Mouse (Mus musculus): Measurements from ENCODE around the gene Kmo. TPM values are rescaled to one million over a fixed set of nuclear protein-coding genes. Genes with fewer than 3 reads are reported as not detected.

Gene Kmo
- total RNA-seq, 1 experiment from 2014 or later = 2.3 TPM

DNA sequence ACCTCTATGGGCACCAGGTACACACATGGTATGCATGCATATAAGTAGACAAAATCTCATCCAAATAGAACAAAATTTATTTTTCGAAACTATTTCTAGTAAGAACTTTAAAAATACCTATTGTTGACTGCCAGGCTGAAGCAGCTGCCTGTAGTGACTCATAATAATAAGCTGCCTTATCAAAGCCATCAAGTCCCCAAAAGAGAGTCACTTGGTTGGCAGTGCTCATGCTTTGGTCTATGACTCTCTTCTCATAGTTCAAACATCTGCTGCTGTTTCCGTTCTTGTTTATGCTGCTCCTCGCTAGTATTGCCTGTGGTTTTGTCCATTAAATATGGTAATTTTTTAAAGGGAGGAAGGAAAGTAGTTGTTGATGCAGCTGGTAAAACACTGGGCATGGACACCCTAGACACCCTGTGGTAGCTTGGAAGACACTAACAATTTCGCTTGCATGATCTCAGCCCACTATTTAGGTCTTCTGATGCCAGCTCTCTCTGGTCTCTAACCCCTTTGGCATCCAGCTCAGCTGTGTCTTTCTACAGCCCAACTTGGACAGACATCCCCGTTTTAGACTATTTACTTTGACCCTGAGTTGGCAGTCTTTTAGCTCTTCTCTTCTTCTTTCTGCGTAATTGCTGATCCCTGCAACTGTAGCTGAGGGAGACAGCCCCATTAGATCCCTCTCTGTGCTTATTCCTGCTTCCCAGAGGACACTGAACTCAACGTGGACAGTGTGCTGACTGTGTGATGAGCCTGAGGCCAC lies 53.6 kb downstream of the Kmo start:
- no peak for ATAC-seq (replicated peaks in 1 of 2; ENCODE audit: insufficient read depth in 1 of 2, low FRiP score in 2 of 2, low TSS enrichment in 1 of 2, low read depth in 1 of 2, poor library complexity in 2 of 2, severe bottlenecking in 2 of 2)

GRCm38 (mm10) chr1:175675116-175675515 lies 54.9 kb downstream of the Kmo start:
- ATAC-seq (replicated peaks in 1 of 2; ENCODE audit: insufficient read depth in 1 of 2, low FRiP score in 2 of 2, low TSS enrichment in 1 of 2, low read depth in 1 of 2, poor library complexity in 2 of 2, severe bottlenecking in 2 of 2) = no peak

DNA sequence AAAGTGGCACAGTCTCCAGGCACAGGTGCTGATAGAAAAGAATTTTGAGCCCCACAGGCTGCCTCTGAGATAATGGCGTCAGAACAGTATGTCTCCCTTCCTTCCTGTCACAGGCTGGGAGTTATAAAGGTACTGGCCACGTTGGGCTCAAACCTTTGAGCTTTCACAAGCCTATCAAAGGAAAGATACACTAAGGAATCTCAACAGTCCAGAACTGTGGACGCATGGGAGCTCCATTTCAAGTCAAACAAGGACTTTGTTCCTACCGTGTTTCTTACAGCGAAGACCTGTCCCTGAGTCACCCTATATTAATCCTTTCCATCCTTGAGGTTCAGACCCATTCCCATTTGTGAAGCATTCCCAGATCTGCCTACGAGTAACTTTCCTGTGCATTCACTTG lies 57.3 kb downstream of the Kmo start:
- ATAC-seq (replicated peaks in 1 of 2; ENCODE audit: insufficient read depth in 1 of 2, low FRiP score in 2 of 2, low TSS enrichment in 1 of 2, low read depth in 1 of 2, poor library complexity in 2 of 2, severe bottlenecking in 2 of 2) = no peak

GRCm38 (mm10) chr1:175680995-175681394 lies 60.8 kb downstream of the Kmo start:
- no peak for ATAC-seq (replicated peaks in 1 of 2; ENCODE audit: insufficient read depth in 1 of 2, low FRiP score in 2 of 2, low TSS enrichment in 1 of 2, low read depth in 1 of 2, poor library complexity in 2 of 2, severe bottlenecking in 2 of 2)

GRCm38 (mm10) chr1:175691686-175692245 lies 71.6 kb downstream of the Kmo start:
- ATAC-seq (replicated peaks in 1 of 2; ENCODE audit: insufficient read depth in 1 of 2, low FRiP score in 2 of 2, low TSS enrichment in 1 of 2, low read depth in 1 of 2, poor library complexity in 2 of 2, severe bottlenecking in 2 of 2) = no peak

DNA sequence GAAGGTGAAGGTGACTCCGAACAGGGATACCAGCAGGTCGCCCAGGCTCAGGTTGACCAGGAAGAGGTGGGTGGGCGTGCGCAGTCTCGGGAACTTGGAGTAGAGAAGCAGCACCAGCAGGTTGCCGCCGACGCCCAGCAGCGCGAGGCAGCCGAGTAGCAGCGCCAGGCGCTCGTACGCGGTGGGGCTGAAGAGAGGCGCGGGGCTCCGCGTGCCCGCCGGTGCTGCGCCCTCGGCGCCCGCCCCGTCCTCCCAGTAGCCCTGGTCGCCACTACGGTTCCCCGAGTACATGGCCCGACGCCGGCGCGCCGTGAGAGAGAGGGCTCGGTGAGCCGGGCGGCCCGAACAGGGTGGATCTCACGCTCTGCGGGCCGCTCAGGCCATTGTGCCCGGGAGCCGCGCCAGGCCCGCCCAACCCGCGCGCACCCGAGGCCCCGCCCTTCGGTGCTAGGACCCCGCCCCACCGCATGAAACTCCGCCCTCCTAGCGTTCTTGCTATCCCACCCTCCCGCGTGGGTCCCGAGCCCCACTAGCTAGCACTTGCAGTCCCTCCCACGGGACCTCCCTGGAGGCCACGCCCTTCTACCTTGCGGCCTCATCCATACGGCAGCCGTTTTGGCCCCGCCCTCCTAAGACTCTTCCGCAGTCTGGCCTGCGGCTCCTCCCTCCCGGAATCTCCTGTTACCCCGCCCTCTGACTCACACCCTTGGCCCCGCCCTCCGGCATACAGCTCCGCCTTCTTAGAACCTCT lies 72.2 kb downstream of the Kmo start, which contains the start of the genes Opn3 and Chml:
TSS of gene Opn3 (minus strand) at position 531 of the 751 bp plus-strand sequence.
TSS of gene Chml (minus strand) at position 656 of the 751 bp plus-strand sequence.
- ATAC-seq (replicated peaks in 1 of 2; ENCODE audit: insufficient read depth in 1 of 2, low FRiP score in 2 of 2, low TSS enrichment in 1 of 2, low read depth in 1 of 2, poor library complexity in 2 of 2, severe bottlenecking in 2 of 2) = peak; percentile 91 to 93

DNA sequence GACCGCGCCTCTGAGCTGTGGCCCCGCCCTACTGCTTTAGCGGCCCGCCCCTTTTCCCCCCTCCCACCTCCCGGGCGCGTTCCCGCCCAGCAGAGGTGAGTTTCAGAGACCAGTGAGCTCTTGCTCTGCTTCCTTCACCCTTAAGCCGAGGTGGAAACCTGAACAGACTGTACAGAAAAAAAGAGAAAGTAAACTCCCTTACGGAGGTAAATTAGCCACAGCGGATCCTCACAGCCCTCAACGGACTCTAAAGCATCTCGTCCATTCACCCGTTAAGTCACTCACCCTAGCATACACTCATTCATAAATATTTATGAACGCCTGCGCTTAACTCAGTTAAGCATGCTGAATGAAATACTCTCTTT lies 72.8 kb downstream of the Kmo start:
- ATAC-seq (replicated peaks in 1 of 2; ENCODE audit: insufficient read depth in 1 of 2, low FRiP score in 2 of 2, low TSS enrichment in 1 of 2, low read depth in 1 of 2, poor library complexity in 2 of 2, severe bottlenecking in 2 of 2) = no peak; a peak in 1 of 4 replicates

- ATAC-seq (replicated peaks in 1 of 2; ENCODE audit: insufficient read depth in 1 of 2, low FRiP score in 2 of 2, low TSS enrichment in 1 of 2, low read depth in 1 of 2, poor library complexity in 2 of 2, severe bottlenecking in 2 of 2) = peak; percentile 15 to 23; a peak in 2 of 4 replicates
These were observed 73.3 kb downstream of the Kmo start for GRCm38 (mm10) chr1:175693429-175693960.

DNA sequence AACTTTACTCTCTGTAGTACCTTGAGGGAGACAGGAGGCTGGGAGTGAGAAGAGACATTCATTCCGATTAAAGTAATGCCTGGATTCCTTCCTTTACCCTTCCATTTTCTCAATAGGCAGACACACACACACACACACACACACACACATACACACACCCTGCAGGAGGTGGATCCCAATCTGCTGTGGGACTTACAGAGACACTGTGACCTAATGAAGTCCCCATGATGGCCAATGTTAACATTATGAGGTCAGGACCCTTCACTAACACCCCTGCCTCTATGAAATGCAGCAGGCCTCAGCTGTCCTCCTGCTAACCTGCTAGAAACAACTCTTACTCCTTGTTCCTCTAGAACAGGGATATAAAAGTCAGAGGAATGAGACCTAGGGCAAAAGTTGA lies 78.1 kb downstream of the Kmo start, which contains the start of gene Wdr64:
TSS of gene Wdr64 (plus strand) at position 301 of the 400 bp plus-strand sequence.
- ATAC-seq (replicated peaks in 1 of 2; ENCODE audit: insufficient read depth in 1 of 2, low FRiP score in 2 of 2, low TSS enrichment in 1 of 2, low read depth in 1 of 2, poor library complexity in 2 of 2, severe bottlenecking in 2 of 2) = no peak

DNA sequence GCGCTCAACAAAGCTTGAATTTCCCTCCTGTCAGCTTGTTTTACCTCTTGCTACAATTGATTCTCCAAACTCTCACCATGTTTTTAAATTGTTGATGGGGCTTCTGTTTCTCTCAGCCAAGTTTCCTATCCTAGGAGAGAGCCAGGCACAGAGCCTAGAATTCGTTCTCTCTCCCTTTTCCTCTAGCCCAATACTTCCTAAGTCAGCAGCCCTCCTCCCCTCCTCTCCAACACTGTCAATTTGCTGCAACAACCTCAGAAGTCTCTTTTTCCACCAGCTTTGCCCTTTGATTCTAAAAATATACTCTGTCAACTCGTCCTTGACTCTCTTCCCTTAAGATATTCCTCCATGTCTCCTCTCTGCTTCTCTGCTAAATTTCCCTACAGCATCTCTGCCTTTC lies 79.2 kb downstream of the Kmo start:
- no peak for ATAC-seq (replicated peaks in 1 of 2; ENCODE audit: insufficient read depth in 1 of 2, low FRiP score in 2 of 2, low TSS enrichment in 1 of 2, low read depth in 1 of 2, poor library complexity in 2 of 2, severe bottlenecking in 2 of 2)

GRCm38 (mm10) chr1:175699796-175700195 lies 79.6 kb downstream of the Kmo start:
- peak in 1 of 2 experiments; percentile 51; a peak in 1 of 4 replicates for ATAC-seq (replicated peaks in 1 of 2; ENCODE audit: insufficient read depth in 1 of 2, low FRiP score in 2 of 2, low TSS enrichment in 1 of 2, low read depth in 1 of 2, poor library complexity in 2 of 2, severe bottlenecking in 2 of 2)

GRCm38 (mm10) chr1:175701145-175701544 lies 81.0 kb downstream of the Kmo start:
- no peak for ATAC-seq (replicated peaks in 1 of 2; ENCODE audit: insufficient read depth in 1 of 2, low FRiP score in 2 of 2, low TSS enrichment in 1 of 2, low read depth in 1 of 2, poor library complexity in 2 of 2, severe bottlenecking in 2 of 2)

DNA sequence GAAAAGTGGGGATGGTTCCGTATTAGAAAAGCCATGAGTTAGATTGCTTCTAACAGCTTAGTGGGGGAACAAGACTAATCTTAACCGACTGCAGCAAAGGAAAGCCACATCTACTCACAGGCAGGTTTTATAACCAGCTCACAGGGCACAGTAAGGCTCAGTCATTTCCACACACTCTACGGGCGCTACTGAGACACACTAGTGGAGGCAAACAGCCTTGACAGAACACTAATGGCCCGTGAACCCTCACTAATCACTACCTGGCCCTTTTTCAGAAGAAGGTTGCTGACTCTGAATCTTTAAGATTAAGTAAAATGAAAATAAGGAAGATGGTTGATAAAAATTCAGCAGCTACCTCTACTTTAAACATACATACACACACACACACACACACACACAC lies 87.4 kb downstream of the Kmo start:
- ATAC-seq (replicated peaks in 1 of 2; ENCODE audit: insufficient read depth in 1 of 2, low FRiP score in 2 of 2, low TSS enrichment in 1 of 2, low read depth in 1 of 2, poor library complexity in 2 of 2, severe bottlenecking in 2 of 2) = no peak

DNA sequence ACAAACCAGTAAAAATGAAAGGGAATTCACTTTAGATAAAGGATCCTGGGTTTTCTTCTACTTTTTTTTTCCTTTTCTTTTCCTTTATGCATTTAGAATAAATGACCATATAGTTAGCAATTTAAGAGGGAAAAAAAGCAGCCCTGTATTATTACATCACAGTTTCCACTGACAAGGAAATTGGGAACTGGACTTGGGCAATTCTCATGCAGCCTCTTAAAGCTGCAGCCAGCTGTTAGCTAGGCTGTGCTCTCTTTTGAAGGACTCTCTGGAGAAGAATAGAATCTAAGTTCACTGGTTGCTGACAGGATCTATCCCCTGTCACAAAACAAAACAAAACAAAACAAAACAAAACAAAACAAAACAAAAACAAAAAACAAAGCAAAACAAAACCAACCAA lies 87.8 kb downstream of the Kmo start:
- ATAC-seq (replicated peaks in 1 of 2; ENCODE audit: insufficient read depth in 1 of 2, low FRiP score in 2 of 2, low TSS enrichment in 1 of 2, low read depth in 1 of 2, poor library complexity in 2 of 2, severe bottlenecking in 2 of 2) = no peak

Other genes with a start within 250 kb of the Kmo start
- gene Rgs7, start 127.9 kb upstream of the Kmo start, total RNA-seq (2017) = not detected in 2 replicates
- 56.8 and 71.8 TPM in 2 replicates for gene Fh1, start 5.3 kb downstream of the Kmo start, total RNA-seq (2017)
- 0.19 and 0.60 TPM in 2 replicates for gene Opn3, start 72.4 kb downstream of the Kmo start, total RNA-seq (2017)
- 10.2 and 11.0 TPM in 2 replicates for gene Chml, start 72.5 kb downstream of the Kmo start, total RNA-seq (2017)
- not detected in 2 replicates for gene Wdr64, start 78.2 kb downstream of the Kmo start, total RNA-seq (2017)